10 mouse cellular contexts compared by ENCODE assay signal in the genomic region with DNA sequence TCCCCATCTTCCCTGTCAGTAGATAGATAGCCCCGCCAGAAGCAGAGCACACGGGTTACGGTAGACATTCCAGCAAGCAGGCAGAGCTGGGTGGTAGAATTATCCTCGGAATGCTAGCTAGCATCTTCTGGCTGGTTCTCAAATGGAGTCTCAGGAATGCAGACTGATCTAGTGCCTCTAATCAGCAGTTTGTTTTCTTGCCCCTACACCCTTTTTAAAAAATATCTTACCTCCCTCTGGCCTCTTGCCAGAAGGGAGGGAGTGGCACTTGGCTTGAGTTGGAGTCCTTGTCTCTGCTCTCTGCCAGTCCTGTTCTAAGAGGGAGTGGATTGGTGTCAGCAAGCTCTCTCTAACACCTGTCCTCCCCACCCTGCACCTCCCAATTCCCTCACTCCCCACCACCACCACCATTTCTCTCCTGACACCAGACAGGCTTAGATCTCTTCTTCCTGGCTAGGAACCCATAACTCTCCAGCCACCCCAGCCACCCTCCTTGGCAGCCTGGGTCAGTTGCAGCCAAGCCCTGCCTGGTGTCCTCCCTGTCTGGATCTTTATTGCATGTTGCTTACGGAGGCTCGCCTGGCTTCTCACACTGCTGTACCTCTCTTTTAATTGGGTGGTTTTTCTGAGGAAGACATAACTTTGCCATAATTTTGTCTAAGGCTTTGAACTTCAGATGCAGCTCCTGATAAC.
DNase-seq lines count a peak whose midpoint lies in the region; ATAC-seq lines count a peak whose summit lies in the region.
"Had no signal": no experiment of that assay in that cellular context is flagged by ENCODE, and none has a peak within 500 bp of the region (broad histone marks: within the 10 kb centered on the region; RNA-seq: fewer than 3 reads in every experiment).

No protein-coding gene starts in this region.

- 40% methylated on average over 6 of the region's 6 CpGs for WGBS in limb, embryonic 12.5 days
- 37% methylated on average over 6 of the region's 6 CpGs for WGBS in limb, embryonic 10.5 days
- WGBS in heart, embryonic 16.5 days, result 11% methylated on average over 6 of the region's 6 CpGs
- WGBS in limb, embryonic 15.5 days, result 32% methylated on average over 6 of the region's 6 CpGs
- WGBS in stomach, embryonic 16.5 days, result 31% methylated on average over 6 of the region's 6 CpGs
- 85% methylated on average over 6 of the region's 6 CpGs for WGBS in hindbrain, embryonic 14.5 days

- no peaks in the 10 kb centered on the region for H3K27me3 ChIP-seq in limb, embryonic 12.5 days
- H3K27me3 ChIP-seq in limb, embryonic 10.5 days (ENCODE audit: low read depth, poor library complexity, severe bottlenecking), result no peaks in the 10 kb centered on the region
- H3K27me3 ChIP-seq in heart, embryonic 16.5 days (ENCODE audit: control insufficient read depth, insufficient read depth, low read length), result no peaks in the 10 kb centered on the region
- no peaks in the 10 kb centered on the region for H3K27me3 ChIP-seq in limb, embryonic 15.5 days
- H3K27me3 ChIP-seq in stomach, embryonic 16.5 days (ENCODE audit: control insufficient read depth, insufficient read depth, low read length), result no peaks in the 10 kb centered on the region
- H3K27me3 ChIP-seq in hindbrain, embryonic 14.5 days (ENCODE audit: control insufficient read depth, insufficient read depth, low read length), result no peaks in the 10 kb centered on the region

- H3K9me3 ChIP-seq in limb, embryonic 12.5 days, result no peaks in the 10 kb centered on the region
- no peaks in the 10 kb centered on the region for H3K9me3 ChIP-seq in limb, embryonic 10.5 days (replicated peaks)
- no peaks in the 10 kb centered on the region for H3K9me3 ChIP-seq in heart, embryonic 16.5 days (replicated peaks; ENCODE audit: control insufficient read depth, low read length)
- no peaks in the 10 kb centered on the region for H3K9me3 ChIP-seq in limb, embryonic 15.5 days
- H3K9me3 ChIP-seq in stomach, embryonic 16.5 days (replicated peaks; ENCODE audit: control insufficient read depth, low read length), result no peaks in the 10 kb centered on the region
- no peaks in the 10 kb centered on the region for H3K9me3 ChIP-seq in hindbrain, embryonic 14.5 days (ENCODE audit: control insufficient read depth, low read length)

- no peaks in the 10 kb centered on the region; the same call in 1 of the 2 replicates for H3K36me3 ChIP-seq in limb, embryonic 12.5 days
- H3K36me3 ChIP-seq in limb, embryonic 10.5 days, result no peaks in the 10 kb centered on the region
- peaks cover 2% of the 10 kb centered on the region; the same call in 1 of the 2 replicates for H3K36me3 ChIP-seq in heart, embryonic 16.5 days (ENCODE audit: control insufficient read depth, insufficient read depth)
- no peaks in the 10 kb centered on the region for H3K36me3 ChIP-seq in limb, embryonic 15.5 days
- H3K36me3 ChIP-seq in stomach, embryonic 16.5 days (ENCODE audit: control insufficient read depth, insufficient read depth, low read length), result no peaks in the 10 kb centered on the region
- H3K36me3 ChIP-seq in hindbrain, embryonic 14.5 days (replicated peaks; ENCODE audit: control insufficient read depth, insufficient read depth), result no peaks in the 10 kb centered on the region

- no peak overlapping the region for H3K4me3 ChIP-seq in limb, embryonic 12.5 days (replicated peaks)
- H3K4me3 ChIP-seq in limb, embryonic 10.5 days, result no peak overlapping the region
- H3K4me3 ChIP-seq in heart, embryonic 16.5 days (ENCODE audit: low read length), result no peak overlapping the region
- no peak overlapping the region for H3K4me3 ChIP-seq in limb, embryonic 15.5 days
- no peak overlapping the region for H3K4me3 ChIP-seq in stomach, embryonic 16.5 days (replicated peaks; ENCODE audit: low read length)
- H3K4me3 ChIP-seq in hindbrain, embryonic 14.5 days (replicated peaks; ENCODE audit: low read length), result no peak overlapping the region
- H3K4me3 ChIP-seq: erythroblast, embryonic 14.5 days had no signal

- no peak overlapping the region for H3K4me2 ChIP-seq in limb, embryonic 12.5 days
- H3K4me2 ChIP-seq in heart, embryonic 16.5 days (ENCODE audit: low read depth, low read length), result peak overlapping the region; percentile 15
- no peak overlapping the region for H3K4me2 ChIP-seq in limb, embryonic 15.5 days
- H3K4me2 ChIP-seq in stomach, embryonic 16.5 days (ENCODE audit: low read depth, low read length), result no peak overlapping the region
- no peak overlapping the region for H3K4me2 ChIP-seq in hindbrain, embryonic 14.5 days (replicated peaks)

- 0 out of 2 replicates have a peak, but pooled peaks have one; percentile 42 for ATAC-seq in limb, embryonic 12.5 days (ENCODE audit: insufficient number of reproducible peaks, insufficient read depth, low FRiP score, low TSS enrichment, low read depth)
- peak; percentile 79 for ATAC-seq in heart, embryonic 16.5 days (replicated peaks; ENCODE audit: extremely low read depth, insufficient read depth, low FRiP score)
- peak; percentile 58; the same call in 1 of the 2 replicates for ATAC-seq in limb, embryonic 15.5 days (ENCODE audit: insufficient number of reproducible peaks, low FRiP score, low TSS enrichment, low read depth)
- ATAC-seq in stomach, embryonic 16.5 days (ENCODE audit: insufficient read depth, low FRiP score), result peak; percentile 73
- ATAC-seq in hindbrain, embryonic 14.5 days (ENCODE audit: low FRiP score), result no peak

- no peak for DNase-seq in limb, embryonic 10.5 days (ENCODE audit: low spot score)
- DNase-seq in gastrocnemius, adult 18-20 months (ENCODE audit: low spot score), result no peak
- no peak for DNase-seq in hindbrain, embryonic 14.5 days (ENCODE audit: low spot score)
- DNase-seq in right cerebral cortex, postnatal 4 days, result no peak

- H3K27ac ChIP-seq in limb, embryonic 12.5 days, result no peak overlapping the region
- no peak overlapping the region for H3K27ac ChIP-seq in limb, embryonic 10.5 days
- peak overlapping the region; percentile 69 for H3K27ac ChIP-seq in heart, embryonic 16.5 days (ENCODE audit: low read length)
- H3K27ac ChIP-seq in limb, embryonic 15.5 days, result peak overlapping the region; percentile 54; the same call in 1 of the 2 replicates
- H3K27ac ChIP-seq in stomach, embryonic 16.5 days (ENCODE audit: low read length), result peak overlapping the region; percentile 64; the same call in 1 of the 2 replicates
- no peak overlapping the region for H3K27ac ChIP-seq in hindbrain, embryonic 14.5 days
- H3K27ac ChIP-seq: macrophage had no signal

- 0 out of 2 replicates have a peak, but pooled peaks cover 3% of the 10 kb centered on the region for H3K4me1 ChIP-seq in limb, embryonic 12.5 days (replicated peaks)
- peaks cover 6% of the 10 kb centered on the region for H3K4me1 ChIP-seq in limb, embryonic 10.5 days
- H3K4me1 ChIP-seq in heart, embryonic 16.5 days (ENCODE audit: control insufficient read depth, insufficient read depth, low read length), result peaks cover 22% of the 10 kb centered on the region
- H3K4me1 ChIP-seq in limb, embryonic 15.5 days, result peaks cover 6% of the 10 kb centered on the region; the same call in 1 of the 2 replicates
- peaks cover 8% of the 10 kb centered on the region for H3K4me1 ChIP-seq in stomach, embryonic 16.5 days (ENCODE audit: control insufficient read depth, insufficient read depth, low read length)
- H3K4me1 ChIP-seq in hindbrain, embryonic 14.5 days (replicated peaks; ENCODE audit: control insufficient read depth, insufficient read depth, low read length), result no peaks in the 10 kb centered on the region

- H3K9ac ChIP-seq in limb, embryonic 12.5 days (replicated peaks), result no peak overlapping the region
- no peak overlapping the region for H3K9ac ChIP-seq in heart, embryonic 16.5 days (ENCODE audit: low read length)
- H3K9ac ChIP-seq in limb, embryonic 15.5 days, result no peak overlapping the region
- H3K9ac ChIP-seq in stomach, embryonic 16.5 days (ENCODE audit: low read length), result no peak overlapping the region
- H3K9ac ChIP-seq in hindbrain, embryonic 14.5 days, result no peak overlapping the region

Comparison
In these comparisons a context has a peak if more than half of its experiments do, and no peak if none do; other contexts are left out.
1. H3K27ac ChIP-seq: peak in heart, embryonic 16.5 days (single experiment), limb, embryonic 15.5 days (single experiment) and stomach, embryonic 16.5 days (single experiment); none in limb, embryonic 12.5 days (single experiment), limb, embryonic 10.5 days (single experiment) and hindbrain, embryonic 14.5 days (single experiment).